Mouse (Mus musculus) heart, postnatal 25 days (tissue): ENCODE measurements around the gene Rpl7l1. TPM values are rescaled to one million over a fixed set of nuclear protein-coding genes. Genes with fewer than 3 reads are reported as not detected.
"Not testable (repeated sequence)": the region's sequence is repeated elsewhere in the genome, so short reads cannot be mapped to it uniquely, and the experiment has no call there.

ENCODE experiments used
- DNase-seq: peaks from one replicate; pipeline ENCODE4 v3.0.0; 2022; ENCODE audit warnings: low spot score
- intact Hi-C: fragments of 180-260 bp; cut with DNase I; formaldehyde crosslinking; loops from one replicate; pipeline ENCODE4 v1.15.1; 2025
- total RNA-seq, 2 experiments: library from RNA; stranded (reverse); gene quantifications; 2 replicates each; pipeline ENCODE4 v1.2.3; 2021

Rpl7l1 gene
- total RNA-seq, 2 experiments from 2014 or later, result 56.0 to 58.6 TPM

DNA sequence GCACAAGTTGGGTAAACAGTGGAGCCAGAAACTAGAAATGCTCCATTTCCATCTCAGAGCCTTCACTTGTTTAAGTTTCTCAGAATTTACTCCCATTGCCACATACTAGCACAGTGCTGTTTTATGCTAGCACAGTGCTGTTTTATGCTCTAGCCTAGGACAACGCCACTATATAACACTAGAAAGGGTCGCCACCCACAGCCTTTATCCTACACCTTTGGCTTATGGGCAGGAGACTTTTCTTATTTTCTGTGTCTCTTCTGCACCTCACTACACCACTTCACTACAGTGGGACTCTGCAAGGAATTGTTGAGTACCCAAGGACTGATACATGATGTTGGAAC lies 722 bp upstream of the Rpl7l1 start:
- intact Hi-C loops, result loop anchor here (2.0 kb wide), 1 partner anchor 104 kb away; no protein-coding TSS in a partner anchor
- DNase-seq, result no peak

GRCm38 (mm10) chr17:46781876-46782275 lies 596 bp downstream of the Rpl7l1 start:
- DNase-seq, result no peak
- intact Hi-C loops, result loop anchor here (1.0 to 2.0 kb wide), 2 partner anchors 75 to 105 kb away; no protein-coding TSS in a partner anchor

GRCm38 (mm10) chr17:46776087-46776486 lies 6.4 kb downstream of the Rpl7l1 start:
- DNase-seq, result no peak
- intact Hi-C loops, result no loop called here

GRCm38 (mm10) chr17:46775070-46775469 lies 7.4 kb downstream of the Rpl7l1 start:
- intact Hi-C loops, result no loop called here
- DNase-seq, result no peak

DNA sequence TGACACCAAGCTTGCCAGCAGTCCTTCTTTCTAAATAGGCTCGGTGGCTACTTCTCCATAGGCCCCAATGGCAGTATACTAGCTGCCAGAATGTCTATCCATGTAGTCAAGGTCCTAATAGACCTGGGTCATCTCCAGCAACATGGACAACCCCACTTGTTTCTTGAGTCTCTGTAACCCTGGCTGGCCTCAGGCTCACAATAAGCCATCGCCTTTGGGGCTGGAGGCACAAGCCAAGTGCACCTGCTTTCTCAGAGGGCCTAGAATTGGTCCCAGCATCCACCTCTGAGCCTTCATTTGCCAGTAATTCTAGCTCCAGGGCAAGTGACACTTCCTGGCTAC lies 8.4 kb downstream of the Rpl7l1 start:
- no peak for DNase-seq
- intact Hi-C loops, result no loop called here

DNA sequence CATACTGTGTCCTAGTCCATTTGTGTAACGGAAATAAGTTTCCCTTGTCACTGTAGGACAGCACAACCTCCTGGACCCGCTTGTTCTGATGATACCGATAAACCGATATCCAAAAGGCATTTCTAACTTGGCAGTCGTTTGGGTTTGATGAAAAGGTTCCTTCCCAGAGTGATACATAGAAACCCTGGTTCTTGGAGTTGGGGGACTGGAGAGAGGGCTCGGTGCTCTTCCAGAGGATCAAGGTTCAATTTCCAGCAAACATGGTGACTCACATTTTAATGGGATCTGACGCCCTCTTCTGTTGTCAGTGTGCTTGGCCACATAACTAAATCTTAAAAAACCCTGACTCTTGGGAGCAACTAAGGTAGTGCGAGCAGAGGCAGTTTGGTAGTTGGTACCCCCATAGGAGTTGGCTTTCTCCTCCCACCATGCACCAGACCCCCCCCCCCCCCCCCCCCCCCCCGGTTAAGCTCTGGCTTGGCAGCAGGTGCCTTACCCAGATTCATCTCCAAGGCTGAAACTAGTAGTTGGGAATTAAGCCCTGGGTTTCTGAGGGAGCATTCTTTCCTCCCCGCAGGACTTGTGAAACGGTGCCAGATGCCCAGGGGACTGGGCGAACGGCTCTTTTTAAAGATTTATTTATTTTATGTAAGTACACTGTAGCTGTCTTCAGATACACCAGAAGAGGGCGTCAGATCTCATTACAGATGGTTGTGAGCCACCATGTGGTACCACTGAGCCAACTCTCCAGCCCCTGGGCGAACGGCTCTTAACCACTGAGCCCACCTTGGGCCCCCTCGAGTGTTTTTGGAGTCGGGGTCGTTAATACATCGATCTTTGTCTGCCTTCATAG lies 9.0 kb downstream of the Rpl7l1 start:
- no peak for DNase-seq
- intact Hi-C loops, result no loop called here

- DNase-seq, result peak; percentile 74
- intact Hi-C loops, result no loop called here
These were observed 9.8 kb downstream of the Rpl7l1 start, which contains the start of gene 2310039H08Rik for GRCm38 (mm10) chr17:46772404-46773277. Gene 2310039H08Rik (plus strand): TSS chr17:46772635.

GRCm38 (mm10) chr17:46772038-46772403 lies 10.5 kb downstream of the Rpl7l1 start:
- no peak for DNase-seq
- intact Hi-C loops, result no loop called here

DNA sequence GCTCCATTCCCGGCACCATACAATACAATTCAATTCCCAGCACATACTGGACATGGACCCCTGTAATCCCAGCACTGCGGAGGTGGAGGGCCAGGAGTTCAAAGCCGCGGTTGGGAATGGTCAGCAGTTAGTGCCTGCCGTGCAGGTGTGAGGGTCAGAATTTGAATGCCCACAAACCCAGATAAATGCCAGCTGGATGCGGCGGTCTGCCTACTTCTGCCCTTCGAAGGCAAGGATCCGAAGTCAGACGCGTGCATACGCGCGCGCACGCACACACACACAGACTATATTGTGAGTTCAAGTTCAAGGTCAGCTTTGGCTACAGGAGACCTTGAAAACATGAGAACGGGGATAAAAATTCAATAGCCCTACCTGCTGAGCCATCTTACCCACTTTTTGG lies 10.9 kb downstream of the Rpl7l1 start:
- DNase-seq, result no peak
- intact Hi-C loops, result no loop called here

- DNase-seq, result no peak
- intact Hi-C loops, result no loop called here
These were observed 11.4 kb downstream of the Rpl7l1 start for GRCm38 (mm10) chr17:46771025-46771424.

DNA sequence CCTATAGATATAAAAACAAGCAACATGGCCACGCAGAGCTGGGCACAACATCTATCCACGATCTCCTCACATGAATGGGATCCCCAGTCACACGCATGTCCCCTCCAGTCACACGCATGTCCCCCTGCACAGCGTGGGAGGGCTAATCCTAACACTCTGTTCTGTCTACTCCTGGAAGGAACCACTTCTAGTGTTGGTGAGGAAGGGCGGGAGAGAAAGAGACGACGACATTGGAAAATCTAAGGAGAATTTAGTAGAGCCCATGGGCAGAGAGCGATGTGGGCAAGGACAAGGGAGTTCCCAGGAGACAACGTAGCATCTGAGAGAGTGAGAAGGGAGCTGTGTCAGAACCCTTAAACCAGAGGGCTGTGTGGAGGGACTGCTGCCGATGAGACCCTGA lies 11.9 kb downstream of the Rpl7l1 start:
- intact Hi-C loops, result no loop called here
- no peak for DNase-seq

- intact Hi-C loops, result no loop called here
- DNase-seq, result no peak
These were observed 14.6 kb downstream of the Rpl7l1 start for GRCm38 (mm10) chr17:46767868-46768267.

DNA sequence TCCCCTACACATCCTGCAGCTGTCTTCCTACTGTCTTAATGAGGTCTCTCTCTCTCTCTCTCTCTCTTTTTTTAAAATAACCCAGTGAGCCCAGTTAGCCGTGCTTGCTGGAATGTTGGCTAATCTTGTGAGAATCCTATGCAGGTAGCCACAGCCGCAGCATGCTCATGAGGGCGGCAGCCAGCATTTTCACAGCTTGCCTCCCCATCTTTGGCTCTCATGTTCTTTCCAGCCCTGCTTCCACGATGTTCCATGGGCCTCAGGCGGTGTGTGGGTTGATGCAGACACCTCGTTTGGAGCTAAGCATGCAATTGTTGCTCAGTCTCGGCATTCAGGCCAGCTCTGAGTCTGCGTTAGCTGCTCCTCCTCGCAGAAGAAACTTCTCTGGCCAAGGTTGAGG lies 17.6 kb downstream of the Rpl7l1 start:
- intact Hi-C loops, result not testable (repeated sequence)

GRCm38 (mm10) chr17:46763544-46763943 lies 18.9 kb downstream of the Rpl7l1 start, which contains the start of gene Ptcra:
Gene Ptcra (minus strand): TSS chr17:46763712.
- intact Hi-C loops, result no loop called here
- no peak for DNase-seq

More for the DNA sequence above, 17.6 kb downstream of the Rpl7l1 start:
- DNase-seq, result not testable (repeated sequence)

- DNase-seq, result no peak
- intact Hi-C loops, result no loop called here
These were observed 23.7 kb downstream of the Rpl7l1 start for GRCm38 (mm10) chr17:46758753-46759152.

GRCm38 (mm10) chr17:46751794-46752556 lies 30.5 kb downstream of the Rpl7l1 start, which contains the start of gene Cnpy3:
Gene Cnpy3 (minus strand): TSS chr17:46752214.
- intact Hi-C loops, result no loop called here

DNA sequence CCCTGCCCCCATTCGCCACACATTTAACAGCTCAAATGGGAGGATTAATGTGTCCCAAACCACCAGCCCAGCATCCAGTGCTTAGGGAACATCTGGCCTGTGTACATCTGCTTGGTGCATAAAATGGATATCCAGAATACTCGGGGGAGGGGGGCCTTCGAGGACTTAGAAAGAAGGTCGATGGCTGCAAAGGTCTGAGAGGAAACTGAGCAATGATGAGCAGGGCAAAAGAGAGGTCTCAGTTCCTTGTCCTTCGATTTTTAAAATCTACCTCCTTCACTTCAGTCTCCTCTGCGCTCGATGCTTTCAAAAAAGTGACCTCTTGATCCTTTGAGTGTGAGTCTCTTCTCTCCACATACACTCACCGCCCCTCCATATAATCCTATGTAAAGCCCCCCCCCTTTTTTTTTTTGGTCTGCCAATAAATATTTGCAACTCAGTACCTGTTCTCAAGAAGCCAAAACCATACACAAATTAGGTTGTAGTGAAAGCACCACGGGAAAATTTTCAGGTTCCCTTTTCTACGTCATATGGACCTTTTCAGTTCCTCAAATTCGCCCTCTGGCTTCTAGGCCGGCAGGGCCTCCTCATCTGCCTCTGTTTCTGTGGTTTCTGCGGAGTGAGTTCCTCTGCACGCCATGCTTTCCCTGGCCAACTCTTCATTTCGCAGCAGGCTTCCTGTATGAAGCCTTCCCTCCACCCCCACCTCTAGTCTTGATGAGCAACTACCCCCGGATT lies 31.2 kb downstream of the Rpl7l1 start:
- no peak for DNase-seq
- intact Hi-C loops, result no loop called here

More at GRCm38 (mm10) chr17:46751794-46752556, 30.5 kb downstream of the Rpl7l1 start, which contains the start of gene Cnpy3:
- peak; percentile 95 for DNase-seq

DNA sequence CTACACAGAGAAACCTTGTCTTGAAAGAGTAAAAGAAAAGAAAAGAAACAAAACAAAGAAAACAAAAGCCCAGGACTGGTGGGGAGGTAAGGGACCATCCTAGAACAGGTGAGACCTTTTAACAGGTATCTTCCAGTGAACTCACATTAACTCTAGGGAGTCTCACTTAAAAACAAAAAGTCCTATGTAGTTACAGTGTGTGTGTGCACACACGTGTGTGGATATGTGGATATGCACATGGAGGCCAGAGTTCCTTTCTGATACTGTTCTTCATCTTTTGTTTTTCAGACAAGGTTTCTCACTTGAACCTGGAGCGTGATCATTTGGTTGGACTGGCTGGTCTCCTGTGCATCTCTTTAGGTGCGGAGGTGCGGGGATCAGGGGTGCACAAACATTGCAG lies 31.9 kb downstream of the Rpl7l1 start:
- no peak for DNase-seq
- intact Hi-C loops, result no loop called here

GRCm38 (mm10) chr17:46749282-46749681 lies 33.2 kb downstream of the Rpl7l1 start:
- DNase-seq, result no peak
- intact Hi-C loops, result no loop called here
